Mouse (Mus musculus): Measurements from ENCODE around the gene Oip5. TPM values are rescaled to one million over a fixed set of nuclear protein-coding genes. Genes with fewer than 3 reads are reported as not detected.

The Oip5 gene
- polyA plus RNA-seq, 1 experiment, result 3.7 TPM

- Histone ChIP-seq H3K27me3 (ENCODE audit: control insufficient read depth, insufficient read depth, low read length) (no peaks in the 10 kb centered on the region), H3K4me1 (ENCODE audit: control insufficient read depth, insufficient read depth, insufficient read length) (no peaks in the 10 kb centered on the region), H3K27ac (ENCODE audit: insufficient read depth, low read length) (no peak overlapping the region), H3K4me3 (ENCODE audit: extremely low read depth, insufficient read depth, insufficient read length) (no peak overlapping the region), H3K36me3 (ENCODE audit: control insufficient read depth, insufficient read depth, low read length) (peaks cover 4% of the 10 kb centered on the region; the same call in 1 of the 2 replicates)
- no peak for TF ChIP-seq CTCF (IDR thresholded peaks at IDR 0.05; ENCODE audit: extremely low read depth, insufficient read depth, insufficient read length, insufficient replicate concordance)
- no peak for TF ChIP-seq POLR2A (IDR thresholded peaks at IDR 0.05; ENCODE audit: low read depth, low read length)
- WGBS, result 69% methylated on average over 8 of the region's 8 CpGs
- no peak for DNase-seq (ENCODE audit: low read depth in 1 of 2, low spot score in 2 of 2)
Measured at GRCm38 (mm10) chr2:119584282-119584681, 34.0 kb downstream of the Oip5 start.

DNA sequence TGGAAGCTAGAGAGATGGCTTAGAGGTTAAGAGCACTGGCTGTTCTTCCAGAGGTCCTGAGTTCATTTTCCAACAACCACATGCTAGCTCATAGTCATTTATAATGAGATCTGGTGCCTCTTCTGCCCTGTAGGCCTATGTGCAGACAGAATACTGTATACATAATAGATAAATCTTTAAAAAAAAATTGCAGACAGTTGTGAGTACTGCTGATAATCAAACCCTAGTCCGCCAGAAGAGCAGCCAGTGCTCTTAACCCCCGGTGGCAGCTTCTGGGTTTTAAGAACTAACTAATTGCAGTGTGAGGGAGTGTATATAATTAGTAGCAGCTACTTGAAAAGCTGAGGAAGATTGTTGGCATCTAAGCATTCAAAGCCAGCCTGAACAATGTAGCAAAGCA is 34.8 kb downstream of the Oip5 start:
- H3K36me3 ChIP-seq (ENCODE audit: control insufficient read depth, insufficient read depth, low read length), result peaks cover 4% of the 10 kb centered on the region; the same call in 1 of the 2 replicates
- H3K4me3 ChIP-seq (ENCODE audit: extremely low read depth, insufficient read depth, insufficient read length), result no peak overlapping the region
- TF ChIP-seq POLR2A (IDR thresholded peaks at IDR 0.05; ENCODE audit: low read depth, low read length), result no peak
- no peak for TF ChIP-seq CTCF (IDR thresholded peaks at IDR 0.05; ENCODE audit: extremely low read depth, insufficient read depth, insufficient read length, insufficient replicate concordance)
- DNase-seq (ENCODE audit: low read depth in 1 of 2, low spot score in 2 of 2), result no peak
- H3K27ac ChIP-seq (ENCODE audit: insufficient read depth, low read length), result no peak overlapping the region
- no peaks in the 10 kb centered on the region for H3K27me3 ChIP-seq (ENCODE audit: control insufficient read depth, insufficient read depth, low read length)
- H3K4me1 ChIP-seq (ENCODE audit: control insufficient read depth, insufficient read depth, insufficient read length), result no peaks in the 10 kb centered on the region
- WGBS, result 73% methylated on average over 2 of the region's 2 CpGs

DNA sequence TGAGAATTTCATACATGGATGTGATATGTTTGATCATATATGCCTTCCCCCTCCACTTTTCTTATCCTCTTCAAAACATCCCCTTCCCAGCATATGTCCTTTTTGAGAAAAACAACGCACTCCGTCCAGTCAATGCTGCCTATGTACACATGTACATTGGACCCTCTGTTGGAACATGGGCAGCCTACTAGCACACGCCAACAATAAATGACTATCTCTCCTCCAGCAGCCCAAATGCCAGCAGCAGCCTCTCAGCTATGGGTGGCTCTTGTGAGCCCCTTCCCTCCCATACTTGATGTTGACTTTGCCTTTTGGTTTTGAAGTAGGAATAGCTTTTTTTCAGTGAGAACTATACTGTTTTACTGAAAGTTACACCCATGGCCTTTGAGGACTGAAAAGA is 36.7 kb downstream of the Oip5 start:
- WGBS, result 100% methylated on average over 3 of the region's 3 CpGs
- H3K27ac ChIP-seq (ENCODE audit: insufficient read depth, low read length), result no peak overlapping the region
- DNase-seq (ENCODE audit: low read depth in 1 of 2, low spot score in 2 of 2), result no peak
- TF ChIP-seq POLR2A (IDR thresholded peaks at IDR 0.05; ENCODE audit: low read depth, low read length), result no peak
- no peak for TF ChIP-seq CTCF (IDR thresholded peaks at IDR 0.05; ENCODE audit: extremely low read depth, insufficient read depth, insufficient read length, insufficient replicate concordance)
- no peaks in the 10 kb centered on the region for H3K27me3 ChIP-seq (ENCODE audit: control insufficient read depth, insufficient read depth, low read length)
- peaks cover 5% of the 10 kb centered on the region; the same call in 1 of the 2 replicates for H3K36me3 ChIP-seq (ENCODE audit: control insufficient read depth, insufficient read depth, low read length)
- H3K4me3 ChIP-seq (ENCODE audit: extremely low read depth, insufficient read depth, insufficient read length), result no peak overlapping the region
- no peaks in the 10 kb centered on the region for H3K4me1 ChIP-seq (ENCODE audit: control insufficient read depth, insufficient read depth, insufficient read length)

- TF ChIP-seq CTCF (IDR thresholded peaks at IDR 0.05; ENCODE audit: extremely low read depth, insufficient read depth, insufficient read length, insufficient replicate concordance) (no peak), POLR2A (IDR thresholded peaks at IDR 0.05; ENCODE audit: low read depth, low read length) (no peak)
- H3K4me3 ChIP-seq (ENCODE audit: extremely low read depth, insufficient read depth, insufficient read length), result no peak overlapping the region
- H3K27me3 ChIP-seq (ENCODE audit: control insufficient read depth, insufficient read depth, low read length), result no peaks in the 10 kb centered on the region
- no peak overlapping the region for H3K27ac ChIP-seq (ENCODE audit: insufficient read depth, low read length)
- H3K4me1 ChIP-seq (ENCODE audit: control insufficient read depth, insufficient read depth, insufficient read length), result no peaks in the 10 kb centered on the region
- WGBS, result 83% methylated on average over 1 of the region's 1 CpGs
- H3K36me3 ChIP-seq (ENCODE audit: control insufficient read depth, insufficient read depth, low read length), result peaks cover 8% of the 10 kb centered on the region
- no peak for DNase-seq (ENCODE audit: low read depth in 1 of 2, low spot score in 2 of 2)
Measured at GRCm38 (mm10) chr2:119572471-119572870, 45.8 kb downstream of the Oip5 start.

DNA sequence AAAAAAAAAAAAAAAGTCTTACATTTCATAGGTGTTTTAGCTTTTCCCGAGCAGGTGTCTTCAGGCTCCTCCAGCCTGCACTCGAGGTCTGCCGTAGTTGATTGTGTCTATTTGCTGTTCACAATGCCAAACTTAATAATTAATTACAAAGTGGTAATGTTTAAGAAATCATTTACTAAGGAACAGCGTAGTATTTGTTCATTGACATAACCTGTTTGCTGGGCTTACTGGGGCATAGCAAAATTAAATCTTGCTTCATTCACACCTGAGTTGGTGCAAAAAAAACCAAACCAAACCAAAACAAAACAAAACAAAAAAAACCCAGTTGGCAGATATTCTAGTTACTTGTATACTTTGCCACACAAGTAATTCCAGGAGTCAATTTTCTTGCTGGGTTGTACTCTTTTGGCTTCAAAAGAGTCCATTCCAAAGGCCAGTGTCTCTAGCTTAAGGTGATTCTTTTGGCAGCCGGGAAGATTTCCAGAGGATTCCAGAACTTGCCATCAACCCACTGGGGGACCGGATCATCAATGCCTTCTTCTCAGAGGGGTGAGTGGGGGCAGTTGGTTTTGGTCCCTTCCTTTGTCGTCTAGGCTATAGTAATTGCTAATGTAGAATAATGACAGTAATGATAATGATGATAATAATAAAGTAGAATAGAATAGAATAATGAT is 52.0 kb downstream of the Oip5 start:
- no peak for DNase-seq (ENCODE audit: low read depth in 1 of 2, low spot score in 2 of 2)
- H3K4me3 ChIP-seq (ENCODE audit: extremely low read depth, insufficient read depth, insufficient read length), result no peak overlapping the region
- H3K27ac ChIP-seq (ENCODE audit: insufficient read depth, low read length), result no peak overlapping the region
- peaks cover 5% of the 10 kb centered on the region; the same call in 1 of the 2 replicates for H3K36me3 ChIP-seq (ENCODE audit: control insufficient read depth, insufficient read depth, low read length)
- no peaks in the 10 kb centered on the region; the same call in 1 of the 2 replicates for H3K4me1 ChIP-seq (ENCODE audit: control insufficient read depth, insufficient read depth, insufficient read length)
- WGBS, result 97% methylated on average over 7 of the region's 7 CpGs
- TF ChIP-seq POLR2A (IDR thresholded peaks at IDR 0.05; ENCODE audit: low read depth, low read length) (no peak), CTCF (IDR thresholded peaks at IDR 0.05; ENCODE audit: extremely low read depth, insufficient read depth, insufficient read length, insufficient replicate concordance) (no peak)
- H3K27me3 ChIP-seq (ENCODE audit: control insufficient read depth, insufficient read depth, low read length), result no peaks in the 10 kb centered on the region; the same call in 1 of the 2 replicates

- Histone ChIP-seq H3K27ac (ENCODE audit: insufficient read depth, low read length) (no peak overlapping the region), H3K36me3 (ENCODE audit: control insufficient read depth, insufficient read depth, low read length) (peaks cover 5% of the 10 kb centered on the region; the same call in 1 of the 2 replicates), H3K4me1 (ENCODE audit: control insufficient read depth, insufficient read depth, insufficient read length) (no peaks in the 10 kb centered on the region; the same call in 1 of the 2 replicates), H3K4me3 (ENCODE audit: extremely low read depth, insufficient read depth, insufficient read length) (no peak overlapping the region), H3K27me3 (ENCODE audit: control insufficient read depth, insufficient read depth, low read length) (no peaks in the 10 kb centered on the region; the same call in 1 of the 2 replicates)
- DNase-seq (ENCODE audit: low read depth in 1 of 2, low spot score in 2 of 2), result no peak
- TF ChIP-seq POLR2A (IDR thresholded peaks at IDR 0.05; ENCODE audit: low read depth, low read length) (no peak), CTCF (IDR thresholded peaks at IDR 0.05; ENCODE audit: extremely low read depth, insufficient read depth, insufficient read length, insufficient replicate concordance) (no peak)
- WGBS, result 90% methylated on average over 4 of the region's 4 CpGs
Measured at GRCm38 (mm10) chr2:119565284-119565683, 53.0 kb downstream of the Oip5 start.

DNA sequence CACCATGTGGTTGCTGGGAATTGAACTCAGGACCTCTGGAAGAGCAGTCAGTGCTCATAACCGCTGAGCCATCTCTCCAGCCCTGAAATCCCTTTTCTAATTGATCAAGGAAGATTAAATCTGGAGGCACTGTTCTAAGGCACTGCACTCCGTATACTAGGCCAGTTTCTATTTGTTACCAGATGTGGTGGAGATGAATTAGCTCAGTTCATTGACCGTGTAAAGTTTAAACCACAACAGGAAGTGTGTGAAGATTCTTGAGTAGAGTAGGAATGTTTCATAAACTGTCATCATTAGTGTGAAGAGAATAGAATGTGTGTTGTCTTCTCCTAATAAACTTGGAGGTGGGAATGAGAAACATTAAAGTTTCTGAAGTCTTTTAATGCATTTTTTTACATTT is 56.5 kb downstream of the Oip5 start:
- Histone ChIP-seq H3K27me3 (ENCODE audit: control insufficient read depth, insufficient read depth, low read length) (no peaks in the 10 kb centered on the region), H3K36me3 (ENCODE audit: control insufficient read depth, insufficient read depth, low read length) (no peaks in the 10 kb centered on the region; the same call in 1 of the 2 replicates), H3K4me3 (ENCODE audit: extremely low read depth, insufficient read depth, insufficient read length) (no peak overlapping the region), H3K4me1 (ENCODE audit: control insufficient read depth, insufficient read depth, insufficient read length) (peaks cover 7% of the 10 kb centered on the region), H3K27ac (ENCODE audit: insufficient read depth, low read length) (no peak overlapping the region)
- no peak for DNase-seq (ENCODE audit: low read depth in 1 of 2, low spot score in 2 of 2)
- TF ChIP-seq CTCF (IDR thresholded peaks at IDR 0.05; ENCODE audit: extremely low read depth, insufficient read depth, insufficient read length, insufficient replicate concordance), result no peak
- no peak for TF ChIP-seq POLR2A (IDR thresholded peaks at IDR 0.05; ENCODE audit: low read depth, low read length)
- WGBS, result 20% methylated on average over 3 of the region's 3 CpGs

Other genes with a start within 250 kb of the Oip5 start
- 7.3 and 8.0 TPM in 2 replicates for gene Ino80, start 140.8 kb downstream of the Oip5 start, polyA plus RNA-seq (2012; rRNA removed)
- 0.09 and 0.12 TPM in 2 replicates for gene Exd1, start 70.8 kb downstream of the Oip5 start, polyA plus RNA-seq (2012; rRNA removed)
- 34.9 and 39.0 TPM in 2 replicates for gene Chp1, start 70.8 kb downstream of the Oip5 start, polyA plus RNA-seq (2012; rRNA removed)
- gene Nusap1, start 171 bp downstream of the Oip5 start, polyA plus RNA-seq (2012; rRNA removed), result 1.3 and 1.7 TPM in 2 replicates
- 1.5 and 2.1 TPM in 2 replicates for gene Ndufaf1, start 44.4 kb upstream of the Oip5 start, polyA plus RNA-seq (2012; rRNA removed)
- 7.4 and 7.9 TPM in 2 replicates for gene Rtf1, start 56.6 kb upstream of the Oip5 start, polyA plus RNA-seq (2012; rRNA removed)
- gene Itpka, start 123.9 kb upstream of the Oip5 start, polyA plus RNA-seq (2012; rRNA removed), result 0.72 and 0.81 TPM in 2 replicates
- 9.0 and 15.0 TPM in 2 replicates for gene Ltk, start 142.0 kb upstream of the Oip5 start, polyA plus RNA-seq (2012; rRNA removed)
- gene Rpap1, start 169.1 kb upstream of the Oip5 start, polyA plus RNA-seq (2012; rRNA removed), result 25.7 and 30.7 TPM in 2 replicates
- gene Tyro3, start 179.3 kb upstream of the Oip5 start, polyA plus RNA-seq (2012; rRNA removed), result 1.7 and 2.1 TPM in 2 replicates